Mouse (Mus musculus) heart, adult 2 months (tissue): ENCODE results near the gene Cabcoco1.

Source experiments
- CTCF ChIP-seq: fragments of 200-600 bp; IDR thresholded peaks from 2 replicates; pipeline ENCODE4 v1.8.1; 2022; ENCODE audit warnings: antibody characterized with exemption, mild to moderate bottlenecking, moderate library complexity
- POLR2A ChIP-seq: fragments of 200-500 bp; IDR thresholded peaks from 2 replicates; pipeline ENCODE4 v1.6.1; 2011; ENCODE audit warnings: mild to moderate bottlenecking, low read depth, low read length, control low read depth; ENCODE audit not compliant: insufficient read depth

DNA sequence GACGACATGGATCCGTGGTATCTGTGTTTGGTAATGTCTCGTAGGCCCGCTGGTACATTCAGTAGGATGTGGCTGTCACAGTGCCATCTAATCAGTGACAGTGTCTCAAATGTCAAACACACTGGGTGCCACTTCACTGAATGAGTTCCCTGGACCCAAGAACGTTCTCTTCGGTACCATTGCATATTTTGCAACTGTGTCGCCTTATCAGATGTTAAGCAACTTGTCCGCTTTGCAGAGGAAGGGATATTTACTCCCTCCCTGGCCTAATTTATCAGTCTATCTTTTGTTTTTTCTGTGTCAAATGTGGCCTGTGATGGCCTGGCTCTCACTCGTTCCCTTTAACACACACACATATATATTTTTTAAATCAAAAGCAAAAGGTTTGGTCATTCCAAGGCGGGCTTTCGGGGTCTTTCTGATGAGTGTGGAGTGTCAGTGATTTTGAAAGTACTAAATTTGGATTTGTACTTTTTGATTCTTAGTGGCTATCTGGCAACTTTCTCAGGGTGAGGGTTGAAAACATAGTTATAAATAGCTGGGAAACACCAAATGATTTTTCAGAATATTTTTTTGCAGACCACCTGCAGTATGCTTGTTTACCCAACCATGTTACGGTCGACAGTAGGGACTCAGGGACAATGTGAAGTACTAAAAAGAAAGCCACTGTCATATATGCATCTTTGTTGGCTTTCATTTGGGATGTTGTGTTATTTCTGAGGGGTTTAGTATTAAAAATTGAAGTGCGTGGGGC lies 97.2 kb downstream of the Cabcoco1 start:
- TF ChIP-seq POLR2A (no peak), CTCF (no peak)
